Mouse (Mus musculus): ENCODE results near the gene Paics. TPM values are rescaled to one million over a fixed set of nuclear protein-coding genes. Genes with fewer than 3 reads are reported as not detected.

Paics gene
- polyA plus RNA-seq, 1 experiment from 2014 or later = 240 TPM

Other genes starting within 250 kb of the Paics start
- 18.0 and 22.4 TPM in 2 replicates for gene Aasdh, start 45.8 kb upstream of the Paics start, polyA plus RNA-seq (2016; fragmentation: Nextera tagmentation; extraction: Ambion mirVana)
- 21.1 and 21.3 TPM in 2 replicates for gene Ppat, start 271 bp downstream of the Paics start, polyA plus RNA-seq (2016; fragmentation: Nextera tagmentation; extraction: Ambion mirVana)
- gene Srp72, start 23.4 kb downstream of the Paics start, polyA plus RNA-seq (2016; fragmentation: Nextera tagmentation; extraction: Ambion mirVana) = 76.0 and 79.9 TPM in 2 replicates
- gene Arl9, start 52.7 kb downstream of the Paics start, polyA plus RNA-seq (2016; fragmentation: Nextera tagmentation; extraction: Ambion mirVana) = 0.59 TPM in 1 of 2 replicates, not detected in the other
- 0.32 and 0.36 TPM in 2 replicates for gene Thegl, start 64.7 kb downstream of the Paics start, polyA plus RNA-seq (2016; fragmentation: Nextera tagmentation; extraction: Ambion mirVana)
- 1.6 and 2.8 TPM in 2 replicates for gene Hopx, start 163.8 kb downstream of the Paics start, polyA plus RNA-seq (2016; fragmentation: Nextera tagmentation; extraction: Ambion mirVana)

Data from hindbrain, embryonic 12.5 days (tissue).